Mouse (Mus musculus) heart, adult 2 months (tissue): Measurements from ENCODE around the gene Rfc4.

Experiments used
- CTCF ChIP-seq: fragments of 200-600 bp; IDR thresholded peaks from 2 replicates; pipeline ENCODE4 v1.8.1; 2022; ENCODE audit warnings: antibody characterized with exemption, mild to moderate bottlenecking, moderate library complexity
- POLR2A ChIP-seq: fragments of 200-500 bp; IDR thresholded peaks from 2 replicates; pipeline ENCODE4 v1.6.1; 2011; ENCODE audit warnings: mild to moderate bottlenecking, low read depth, low read length, control low read depth; ENCODE audit not compliant: insufficient read depth

DNA sequence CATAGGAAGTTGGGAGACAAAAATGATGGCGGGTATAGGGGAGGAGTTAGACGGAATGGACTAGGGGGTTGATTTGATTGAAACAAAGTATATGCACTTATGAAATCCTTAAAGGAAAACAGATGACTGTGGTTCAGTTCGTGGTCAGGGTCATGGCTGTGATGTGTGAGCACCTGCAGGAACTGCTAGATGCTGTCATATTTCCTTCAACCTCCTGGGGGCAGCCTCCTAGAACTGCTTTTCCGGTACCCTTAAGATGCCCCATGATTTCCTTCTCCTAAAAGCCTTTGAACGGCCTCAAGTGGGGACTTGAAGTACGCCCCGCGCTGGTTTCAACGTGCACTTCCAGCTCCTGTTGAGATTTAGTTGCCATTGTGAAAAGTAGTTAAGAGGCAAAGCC is 37.9 kb upstream of the Rfc4 start:
- TF ChIP-seq POLR2A (no peak), CTCF (peak; percentile 35)
